Mouse (Mus musculus) left cerebral cortex, postnatal 36 days (tissue): ENCODE measurements around the gene Zfp97. TPM values are rescaled to one million over a fixed set of nuclear protein-coding genes. Genes with fewer than 3 reads are reported as not detected.
"Not testable (repeated sequence)": the region's sequence is repeated elsewhere in the genome, so short reads cannot be mapped to it uniquely, and the experiment has no call there.

Experiments used
- DNase-seq, 2 experiments: peaks; one replicate each; pipeline ENCODE4 v3.0.0; 2021 to 2022; ENCODE audit warnings: low spot score in 2 of 2, mixed read lengths in 1 of 2
- intact Hi-C: fragments of 180-260 bp; cut with DNase I; formaldehyde crosslinking; loops from one replicate; pipeline ENCODE4 v1.15.1; 2025
- total RNA-seq, 2 experiments: library from RNA; stranded (reverse); gene quantifications; 2 replicates each; pipeline ENCODE4 v1.2.3; 2021

The Zfp97 gene
- total RNA-seq = 1 to 10 TPM; 3.5 to 4.2 TPM

- intact Hi-C loops, DNase-seq: not testable (repeated sequence)
These were observed at the start of gene Zfp97 for GRCm38 (mm10) chr17:17120830-17121502. Gene Zfp97, plus strand, starts transcription at chr17:17121415.

GRCm38 (mm10) chr17:17178757-17179413, 57.7 kb downstream of the Zfp97 start:
- intact Hi-C loops, DNase-seq: not testable (repeated sequence)

GRCm38 (mm10) chr17:17194761-17195160, 73.5 kb downstream of the Zfp97 start:
- DNase-seq, intact Hi-C loops: not testable (repeated sequence)

GRCm38 (mm10) chr17:17195178-17195577, 74.0 kb downstream of the Zfp97 start:
- intact Hi-C loops = no loop called here
- DNase-seq = no peak

- DNase-seq, intact Hi-C loops: not testable (repeated sequence)
These were observed 74.9 kb downstream of the Zfp97 start for GRCm38 (mm10) chr17:17196111-17196510.

Other genes starting within 250 kb of the Zfp97 start
- 1 to 10 TPM; 5.0 to 7.3 TPM for gene Zfp960, start 57.3 kb upstream of the Zfp97 start, total RNA-seq